Mouse (Mus musculus) yolk sac, embryonic 10.5 days (tissue): Measurements from ENCODE around the gene Ankrd28.

Experiments used
- DNase-seq: peaks from one replicate; pipeline ENCODE4 v3.0.0-alpha.2; 2017; ENCODE audit warnings: low spot score

Gene Ankrd28

DNA sequence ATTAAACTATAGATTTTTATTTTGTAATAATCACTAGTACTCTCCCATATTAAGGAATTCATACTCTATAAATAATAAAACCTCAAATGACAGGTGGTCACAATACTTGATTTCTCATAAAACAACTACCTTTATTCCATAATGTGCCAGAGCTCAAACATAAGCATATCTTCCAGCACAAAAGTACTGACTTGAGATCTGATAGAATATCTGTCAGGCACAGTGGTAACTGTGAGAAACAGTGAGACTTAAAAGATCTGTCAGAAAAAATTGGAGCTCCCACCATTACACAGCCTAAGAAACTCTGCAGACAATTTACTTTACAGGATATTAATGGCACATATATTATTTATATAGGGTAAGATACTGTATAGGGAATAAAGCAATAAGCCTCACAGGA lies 114.8 kb downstream of the Ankrd28 start:
- DNase-seq: no peak

DNA sequence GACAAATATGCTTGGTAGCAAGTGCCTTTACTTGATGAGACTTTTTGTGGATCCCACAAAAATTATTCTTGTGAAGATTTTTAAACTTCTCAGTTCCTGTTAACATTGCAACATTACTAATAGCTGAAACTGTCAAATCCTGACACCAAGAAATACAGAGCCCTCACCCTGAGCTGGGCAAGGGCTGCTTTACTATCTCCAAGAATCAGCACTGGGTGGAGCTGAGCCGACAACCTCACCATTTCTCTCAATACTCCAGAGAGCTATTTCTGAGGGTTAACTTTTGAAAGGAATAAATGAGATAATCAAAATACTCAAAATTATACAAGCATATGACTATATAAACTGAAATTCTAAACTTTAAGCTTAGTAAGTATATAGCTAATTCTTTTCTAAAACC lies 121.1 kb downstream of the Ankrd28 start:
- DNase-seq: no peak

DNA sequence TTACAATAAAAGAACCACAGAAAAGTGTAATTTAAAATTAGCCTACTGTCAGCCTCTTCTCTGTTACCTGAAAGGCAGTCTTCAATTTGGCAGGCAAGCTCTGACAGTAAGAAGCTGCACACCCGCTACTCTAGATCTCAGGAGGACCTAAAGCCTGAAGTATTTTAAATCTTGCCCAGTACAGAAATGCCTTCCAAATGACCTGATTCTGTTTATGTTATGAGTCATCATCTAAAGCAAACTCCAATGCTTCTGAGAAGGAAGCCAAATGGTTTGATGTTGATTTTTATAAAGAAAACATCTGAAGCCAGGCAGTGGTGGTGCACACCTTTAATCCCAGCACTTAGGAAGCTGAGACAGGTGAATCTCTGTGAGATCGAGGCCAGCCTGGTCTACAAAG lies 130.1 kb downstream of the Ankrd28 start:
- DNase-seq: no peak

DNA sequence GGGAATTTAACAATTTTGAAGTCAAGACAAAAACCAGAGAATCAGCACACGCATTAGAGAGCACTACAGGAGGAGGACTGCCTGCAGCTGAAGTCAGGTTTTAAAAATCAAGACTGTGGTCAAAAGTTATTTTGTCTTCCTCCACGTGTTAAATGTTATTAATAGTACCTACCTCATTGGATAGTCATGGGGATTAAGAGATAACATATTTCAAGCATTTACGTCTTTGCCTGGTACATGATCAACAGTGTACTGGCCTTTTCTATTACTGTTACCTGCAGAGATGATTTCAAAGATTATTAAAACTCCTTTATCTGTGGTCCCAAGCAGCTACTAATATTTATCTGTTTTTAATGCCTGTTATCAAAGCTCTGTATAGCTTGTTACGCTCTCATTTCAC lies 132.7 kb downstream of the Ankrd28 start:
- no peak for DNase-seq

DNA sequence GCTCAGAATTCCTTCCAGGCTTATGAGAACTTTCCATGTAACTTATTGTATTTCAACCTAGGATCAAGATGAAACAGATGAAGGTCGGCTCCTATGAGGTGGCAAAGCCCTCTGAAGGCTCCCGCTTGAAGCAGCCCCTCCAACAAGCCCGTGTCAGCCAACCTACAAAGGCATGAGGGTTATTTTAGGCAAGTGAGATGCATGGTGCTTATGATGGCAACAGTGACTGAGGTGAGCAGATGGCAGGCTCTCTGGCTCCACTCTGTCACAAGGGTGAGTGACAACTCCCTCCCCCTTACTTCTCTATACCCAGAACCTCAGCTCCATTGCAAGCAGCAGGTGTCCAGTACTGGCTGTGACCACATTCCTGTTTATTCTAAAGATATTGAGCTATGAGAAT lies 133.1 kb downstream of the Ankrd28 start:
- DNase-seq: no peak

DNA sequence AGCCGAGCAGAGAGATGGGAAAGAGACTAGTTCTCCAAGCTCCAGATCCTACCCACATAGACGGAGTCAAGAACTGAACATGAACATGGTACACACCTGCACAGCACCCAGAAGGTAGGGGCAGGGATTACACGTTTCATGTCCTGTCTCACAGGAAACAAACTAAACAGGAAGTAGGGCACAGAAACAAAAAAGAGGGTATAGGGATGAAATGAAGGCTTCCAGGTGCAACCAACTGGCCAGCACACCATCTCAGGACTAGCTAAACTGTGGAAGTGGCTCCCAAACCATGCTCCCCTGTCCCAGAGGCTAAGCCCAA lies 133.5 kb downstream of the Ankrd28 start:
- DNase-seq: no peak

DNA sequence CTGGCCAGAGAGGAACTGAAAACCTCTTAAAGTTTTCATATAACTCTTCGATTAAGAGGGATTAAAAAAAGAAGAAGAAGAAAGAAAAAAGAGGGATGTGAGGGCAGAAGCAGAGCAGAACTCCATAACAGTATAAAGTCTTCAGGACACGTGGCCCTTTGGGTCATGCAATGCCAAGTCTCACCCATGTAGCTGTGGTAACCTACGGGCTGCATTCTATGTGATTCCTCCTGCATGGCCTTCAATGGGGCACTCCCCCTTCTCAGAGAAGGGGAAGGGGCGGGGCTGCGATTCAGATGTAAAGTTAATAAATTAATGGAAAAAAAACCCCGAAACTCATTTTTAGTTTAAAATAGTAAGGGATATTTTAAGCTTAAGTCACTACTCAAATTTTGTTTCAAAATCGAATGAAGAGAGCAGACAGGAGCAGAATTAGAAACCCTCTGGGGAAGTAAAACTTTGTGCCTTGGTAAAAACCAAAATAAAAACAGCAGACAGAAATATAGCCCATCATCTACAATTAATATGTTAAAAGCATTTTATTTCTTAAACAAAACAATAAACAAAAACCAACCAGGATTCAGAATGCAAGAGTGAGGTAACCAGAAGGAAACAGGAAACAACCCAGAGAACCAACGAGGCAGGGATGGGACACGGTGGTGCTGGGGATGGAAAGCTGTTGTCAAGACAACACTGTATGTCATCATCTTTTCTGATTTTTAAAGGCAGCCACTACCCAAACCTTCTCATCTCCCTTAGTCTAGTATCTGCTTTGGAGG lies 134.1 kb downstream of the Ankrd28 start:
- no peak for DNase-seq

DNA sequence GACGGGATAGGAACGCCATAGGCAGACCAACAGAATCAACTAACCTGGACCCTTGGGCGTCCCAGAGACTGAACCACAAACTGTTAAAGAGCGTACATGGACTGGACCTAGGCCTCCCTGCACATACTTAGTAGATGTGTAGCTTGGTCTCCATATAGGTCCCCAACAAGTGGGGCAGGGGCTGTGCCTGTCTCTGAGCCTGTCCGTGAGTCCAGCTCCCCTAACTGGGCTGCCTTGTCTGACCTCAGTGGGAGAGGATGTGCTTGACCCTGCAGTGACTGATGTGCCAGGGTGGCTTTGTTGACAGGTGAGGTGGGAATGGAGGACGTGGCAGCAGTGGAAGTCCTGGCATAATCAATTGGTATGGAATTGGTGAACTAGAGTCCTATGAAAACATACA lies 137.9 kb downstream of the Ankrd28 start:
- DNase-seq: no peak

DNA sequence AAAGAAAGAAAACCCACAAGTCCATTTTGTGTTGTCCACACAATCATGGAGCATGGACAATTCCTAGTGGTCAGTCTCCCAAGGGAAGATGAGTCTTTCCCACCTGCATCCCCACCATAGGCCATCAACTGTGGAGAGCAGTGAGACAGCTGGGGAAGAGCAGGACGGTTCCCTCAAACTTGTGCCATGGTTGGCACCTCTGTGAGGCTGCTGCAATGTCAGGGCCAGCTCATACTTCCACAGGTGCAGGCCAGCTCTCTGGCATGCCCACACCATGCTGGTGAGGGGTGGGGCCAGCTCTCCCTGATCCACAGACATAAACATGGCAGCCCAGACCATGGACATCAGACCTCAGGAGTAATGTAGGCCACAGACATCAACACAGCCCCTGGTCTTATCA lies 144.2 kb downstream of the Ankrd28 start:
- DNase-seq: no peak

DNA sequence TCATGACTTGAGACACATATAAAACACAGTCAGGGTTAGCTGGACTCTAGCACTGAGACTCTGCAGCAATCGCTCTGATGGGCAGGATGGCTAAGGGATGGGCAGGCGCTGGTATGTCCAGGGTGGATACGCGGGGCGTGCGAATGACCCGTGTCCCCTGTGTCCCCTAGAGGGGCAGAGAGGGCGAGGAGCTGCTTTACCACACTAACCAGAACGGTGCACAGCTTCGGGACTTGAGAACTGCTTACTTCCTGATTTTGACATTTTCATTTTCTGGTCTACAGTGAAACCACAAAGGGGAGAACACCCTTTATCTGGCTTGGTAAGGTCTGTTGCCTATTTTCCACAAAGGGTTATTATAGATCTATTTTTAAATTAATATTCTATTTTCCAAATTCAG lies 144.8 kb downstream of the Ankrd28 start:
- DNase-seq: no peak

DNA sequence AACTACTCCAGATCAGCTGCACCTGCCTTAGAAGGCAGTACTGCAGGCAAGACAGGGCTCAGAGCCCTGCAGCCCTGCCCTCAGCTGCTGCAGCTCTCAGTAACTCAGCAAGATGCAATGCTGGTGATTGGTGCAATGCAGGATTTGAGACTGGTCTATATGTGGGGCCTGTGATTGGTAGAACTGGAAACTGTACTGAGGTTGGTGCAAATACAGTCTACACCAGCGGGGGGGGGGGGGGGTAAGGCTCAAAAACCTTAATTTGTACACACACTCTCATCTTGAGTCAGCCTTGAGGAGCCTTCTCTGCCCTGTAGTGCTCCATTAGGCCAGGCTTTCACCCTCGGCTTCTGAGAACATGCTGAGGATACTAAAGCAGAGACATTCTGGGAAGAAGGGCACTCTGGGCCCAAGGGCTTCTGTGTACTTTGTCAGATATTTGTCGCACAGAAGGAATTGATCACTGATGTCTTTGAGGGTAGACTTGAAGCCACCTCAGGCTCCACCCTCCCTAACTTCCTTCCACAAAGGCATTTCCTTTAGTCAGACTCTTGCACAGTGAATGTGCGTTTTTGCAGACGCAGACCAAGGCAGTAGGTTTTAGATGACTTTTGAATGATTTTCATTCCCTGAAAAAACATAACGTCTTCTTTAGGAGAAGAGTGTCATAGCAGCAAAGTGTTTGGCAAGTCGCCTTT lies 146.0 kb downstream of the Ankrd28 start:
- no peak for DNase-seq

DNA sequence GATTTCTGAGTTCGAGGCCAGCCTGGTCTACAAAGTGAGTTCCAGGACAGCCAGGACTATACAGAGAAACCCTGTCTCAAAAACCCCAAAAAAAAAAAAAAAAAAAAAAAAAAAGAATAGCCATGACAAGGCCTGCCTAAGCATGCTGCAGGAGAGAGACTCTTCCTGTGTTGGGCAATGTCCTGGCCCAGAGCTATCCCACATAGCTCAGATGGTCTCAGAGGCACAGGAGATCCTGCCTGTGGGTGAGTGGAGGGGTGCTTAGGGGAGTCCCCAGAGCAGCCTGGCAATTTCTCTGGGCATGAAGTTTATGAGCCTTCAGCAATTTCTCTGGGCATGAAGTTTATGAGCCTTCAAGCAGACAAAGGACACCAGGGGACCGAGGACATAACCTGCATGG lies 146.8 kb downstream of the Ankrd28 start:
- no peak for DNase-seq

DNA sequence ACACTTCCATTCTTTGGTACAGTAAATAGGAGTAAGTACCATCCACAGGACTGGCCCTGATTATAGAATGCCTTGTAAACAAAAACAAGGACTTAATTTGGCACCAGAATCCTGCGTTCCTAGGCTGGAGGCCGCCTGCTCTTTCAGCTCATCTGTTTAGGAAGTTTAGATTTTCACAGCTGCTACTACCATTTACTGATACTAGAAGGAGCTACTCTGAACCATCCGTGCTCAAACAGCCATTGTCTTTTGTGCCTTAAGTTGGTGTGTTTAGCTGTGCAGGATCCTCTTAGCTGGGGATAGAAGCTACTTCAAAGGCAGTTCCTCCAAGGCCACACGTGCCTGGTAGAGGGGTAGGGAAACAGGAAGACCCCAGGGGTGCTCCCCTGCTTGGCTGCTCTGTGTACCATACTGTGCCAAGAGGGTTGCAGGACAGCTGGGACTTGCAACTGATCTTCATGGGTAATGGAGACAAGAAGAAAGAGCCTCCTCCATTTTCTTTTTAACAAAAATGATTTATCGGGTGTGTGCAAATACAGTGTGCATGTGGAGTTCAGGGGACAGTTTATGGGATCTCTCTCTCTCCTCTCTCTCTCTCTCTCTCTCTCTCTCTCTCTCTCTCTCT lies 148.4 kb downstream of the Ankrd28 start:
- DNase-seq: no peak

DNA sequence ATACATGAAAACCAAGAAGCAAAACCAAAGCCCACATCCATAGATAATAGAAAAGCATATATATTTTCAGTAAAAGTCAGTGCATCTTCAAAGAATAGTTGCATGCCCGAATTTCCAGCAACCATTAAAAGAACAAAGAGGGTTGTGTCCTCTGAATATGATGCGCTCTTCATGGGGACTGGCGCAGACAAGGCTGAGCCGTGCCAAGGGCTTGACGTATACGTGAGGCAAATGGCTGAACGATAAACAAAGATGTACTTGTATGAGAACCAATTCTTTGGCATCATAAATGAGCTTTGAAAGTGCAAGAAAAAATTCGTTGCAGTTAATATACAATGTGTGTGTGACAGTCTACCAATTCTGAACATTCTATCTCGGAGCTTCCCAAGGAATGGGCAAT lies 149.2 kb downstream of the Ankrd28 start:
- no peak for DNase-seq

DNA sequence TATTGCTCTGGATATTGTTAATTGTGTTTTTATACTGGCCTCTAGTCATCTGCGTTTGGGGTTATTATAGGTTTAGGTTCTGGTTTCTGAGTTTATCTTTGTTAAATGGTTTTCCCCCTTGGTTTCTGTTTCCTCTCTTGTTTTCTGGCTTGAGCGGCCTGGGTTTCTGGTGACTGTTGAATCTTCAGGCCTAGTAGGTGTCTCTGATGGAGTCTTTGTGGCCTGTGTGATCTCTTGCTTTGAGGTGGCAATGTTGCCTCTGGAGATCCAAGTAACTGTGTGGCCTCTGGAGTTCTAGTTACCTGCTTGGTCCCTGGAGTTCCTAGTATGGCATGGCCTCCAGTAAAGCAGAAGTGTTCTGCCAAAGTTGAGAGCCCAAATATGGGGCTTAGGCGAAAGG lies 149.8 kb downstream of the Ankrd28 start:
- no peak for DNase-seq

DNA sequence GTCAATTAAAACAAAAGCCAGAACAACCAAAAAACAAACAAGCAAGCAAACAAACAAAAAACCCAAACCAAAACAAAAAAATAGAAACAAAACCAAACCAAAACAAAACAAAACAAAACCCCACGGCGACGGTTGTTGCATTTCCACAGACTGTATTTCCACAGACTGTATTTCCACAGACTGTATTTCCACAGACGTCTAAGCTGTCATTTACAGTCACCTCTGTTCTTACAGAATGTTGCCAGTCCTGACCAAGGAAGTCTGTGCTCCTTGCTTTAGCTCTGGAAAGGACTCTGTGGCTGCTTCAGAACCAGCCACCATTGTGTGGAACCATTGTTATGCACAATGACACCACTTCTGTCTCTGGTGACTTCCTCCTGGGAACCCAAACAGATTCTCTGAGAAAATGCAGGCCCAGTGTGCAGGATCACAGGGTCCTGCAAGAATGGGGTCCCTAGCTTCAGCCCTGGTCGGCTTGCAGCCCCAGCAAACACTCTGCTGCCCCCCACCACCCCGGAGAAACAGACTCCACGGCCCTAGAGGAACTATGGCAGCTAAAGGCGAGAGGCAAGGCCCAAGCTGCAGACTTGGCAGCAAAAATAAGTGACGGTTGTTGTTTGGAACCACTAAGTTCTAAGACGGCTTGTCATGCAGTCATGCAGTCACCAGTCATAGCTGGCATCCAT lies 158.7 kb downstream of the Ankrd28 start:
- no peak for DNase-seq

DNA sequence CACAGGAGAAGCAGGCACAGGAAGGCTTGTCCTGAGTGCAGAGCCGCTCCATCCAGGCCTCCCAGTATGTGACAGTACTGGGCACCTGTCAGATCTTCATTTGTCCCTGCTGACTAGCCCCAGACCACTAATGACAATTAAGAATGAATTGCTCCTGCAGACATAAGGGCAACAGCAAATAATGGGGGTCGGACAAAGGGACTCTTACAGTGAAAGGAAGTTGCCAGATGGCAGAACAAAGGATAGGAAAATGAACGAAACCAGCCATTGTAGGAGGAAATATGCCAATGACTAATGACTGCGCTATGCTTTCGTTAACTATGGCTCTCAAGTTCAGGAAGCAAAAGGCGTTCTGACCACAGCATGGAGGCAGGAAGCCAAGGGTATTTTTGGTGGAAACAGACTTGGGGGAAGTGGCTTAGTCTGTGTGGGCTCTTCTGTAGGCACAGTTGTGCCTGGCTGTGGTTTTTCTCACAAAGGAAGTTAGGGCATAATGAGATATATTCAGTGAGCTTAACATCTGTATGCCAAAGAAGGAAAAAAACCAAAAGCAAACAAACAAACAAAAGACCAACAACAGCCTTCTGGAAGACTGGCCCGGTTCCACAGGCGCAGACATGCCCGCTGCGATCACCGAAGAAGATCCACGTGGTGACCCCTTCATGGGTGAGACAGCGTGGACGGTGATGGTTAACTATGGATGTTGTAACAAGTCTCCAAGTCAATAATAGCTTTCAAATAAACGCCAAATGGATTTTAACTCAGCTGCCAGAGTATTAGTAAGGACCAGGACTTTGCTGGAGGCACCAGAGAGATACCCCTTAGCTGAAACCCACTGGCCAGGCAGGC lies 160.6 kb downstream of the Ankrd28 start:
- DNase-seq: no peak

DNA sequence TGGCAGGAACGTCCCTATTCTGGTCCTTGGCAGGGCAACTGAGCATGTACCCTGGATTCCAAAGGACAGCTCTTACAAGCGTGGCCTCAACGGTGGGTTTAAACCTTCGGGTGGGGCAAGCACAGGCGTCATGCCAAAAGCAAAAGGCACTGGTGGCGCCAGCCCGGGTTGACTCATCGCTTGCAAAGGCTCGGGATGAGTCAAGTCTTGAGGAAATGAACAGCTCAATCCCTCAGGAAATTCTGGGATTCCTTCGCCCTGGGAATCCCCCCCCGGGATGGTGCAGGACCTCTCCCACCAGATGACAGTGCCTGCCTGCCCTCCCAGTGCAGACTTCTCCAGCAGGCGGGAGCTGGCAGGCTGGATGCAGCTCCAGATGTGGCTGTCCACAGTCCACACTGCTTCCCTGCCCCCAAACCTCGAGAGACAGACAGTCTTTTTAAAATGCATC lies 161.3 kb downstream of the Ankrd28 start:
- DNase-seq: no peak

DNA sequence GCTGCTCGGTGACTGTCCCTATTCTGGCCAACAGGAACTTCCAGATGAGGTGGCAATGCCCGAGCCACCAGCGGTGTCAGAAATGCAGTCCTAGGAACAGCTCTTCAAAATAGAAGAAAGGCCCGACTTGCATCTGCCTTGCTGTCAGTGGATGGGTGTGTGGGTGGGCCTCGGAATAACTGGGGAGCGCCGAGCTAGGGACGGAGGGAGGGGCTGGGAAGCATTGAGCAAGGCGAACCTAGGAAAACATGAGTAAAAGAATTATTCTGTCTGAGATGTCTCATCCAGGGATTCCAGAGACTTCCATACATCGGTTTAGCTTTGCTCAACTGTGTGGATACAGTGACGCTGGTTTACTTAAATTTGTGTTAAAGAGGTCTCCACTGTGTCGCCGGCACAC lies 162.1 kb downstream of the Ankrd28 start:
- DNase-seq: no peak

DNA sequence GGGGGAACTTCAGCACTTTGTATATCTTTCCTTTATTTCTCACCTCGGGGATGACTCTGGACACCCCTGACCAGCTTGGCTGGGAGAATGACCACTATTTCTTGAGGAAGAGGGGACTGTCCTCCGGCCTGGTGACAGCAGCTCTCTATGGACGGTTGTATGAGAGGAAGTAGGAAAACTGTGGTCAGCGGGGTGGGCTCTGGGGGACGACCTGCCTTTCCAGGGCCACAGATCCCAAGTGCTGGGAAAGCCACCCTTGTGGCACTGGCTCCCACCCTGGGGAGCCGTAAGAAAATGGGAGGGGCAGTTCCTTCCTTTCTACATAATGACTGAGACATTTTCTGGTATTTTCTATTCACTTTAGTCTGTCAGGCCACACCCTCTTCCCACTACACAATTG lies 162.7 kb downstream of the Ankrd28 start:
- no peak for DNase-seq

DNA sequence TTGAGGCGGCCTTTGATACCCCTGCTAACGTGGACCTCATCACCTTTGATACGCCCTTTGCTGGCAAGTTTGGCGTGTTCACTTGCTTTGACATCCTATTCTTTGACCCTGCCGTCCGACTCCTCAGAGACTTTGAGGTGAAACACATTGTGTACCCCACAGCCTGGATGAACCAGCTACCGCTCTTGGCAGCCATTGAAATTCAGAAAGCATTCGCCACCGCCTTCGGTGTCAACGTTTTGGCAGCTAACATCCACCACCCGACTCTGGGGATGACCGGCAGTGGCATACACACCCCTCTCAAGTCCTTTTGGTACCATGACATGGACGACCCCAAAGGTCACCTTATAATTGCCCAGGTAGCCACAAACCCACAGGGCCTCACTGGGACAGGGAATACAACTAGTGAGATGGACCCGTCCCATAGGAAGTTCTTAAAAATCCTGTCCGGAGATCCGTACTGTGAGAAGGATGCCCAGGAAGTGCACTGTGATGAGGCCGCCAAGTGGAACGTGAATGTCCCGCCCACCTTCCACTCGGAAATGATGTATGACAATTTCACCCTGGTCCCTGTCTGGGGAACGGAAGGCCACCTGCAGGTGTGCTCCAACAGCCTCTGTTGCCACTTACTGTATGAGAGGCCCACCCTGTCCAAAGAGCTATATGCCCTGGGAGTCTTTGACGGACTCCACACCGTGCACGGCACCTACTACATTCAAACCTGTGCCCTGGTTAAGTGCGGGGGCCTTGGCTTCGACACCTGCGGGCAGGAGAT lies 163.3 kb downstream of the Ankrd28 start:
- DNase-seq: no peak
